Mouse (Mus musculus): Measurements from ENCODE around the gene Nepro.
A peak's percentile ranks its signal among the peaks of the same experiment; 100 is the strongest.

The Nepro gene

GRCm38 (mm10) chr16:44703458-44703857 lies 20.6 kb upstream of the Nepro start:
- DNase-seq (ENCODE audit: low spot score) = no peak

DNA sequence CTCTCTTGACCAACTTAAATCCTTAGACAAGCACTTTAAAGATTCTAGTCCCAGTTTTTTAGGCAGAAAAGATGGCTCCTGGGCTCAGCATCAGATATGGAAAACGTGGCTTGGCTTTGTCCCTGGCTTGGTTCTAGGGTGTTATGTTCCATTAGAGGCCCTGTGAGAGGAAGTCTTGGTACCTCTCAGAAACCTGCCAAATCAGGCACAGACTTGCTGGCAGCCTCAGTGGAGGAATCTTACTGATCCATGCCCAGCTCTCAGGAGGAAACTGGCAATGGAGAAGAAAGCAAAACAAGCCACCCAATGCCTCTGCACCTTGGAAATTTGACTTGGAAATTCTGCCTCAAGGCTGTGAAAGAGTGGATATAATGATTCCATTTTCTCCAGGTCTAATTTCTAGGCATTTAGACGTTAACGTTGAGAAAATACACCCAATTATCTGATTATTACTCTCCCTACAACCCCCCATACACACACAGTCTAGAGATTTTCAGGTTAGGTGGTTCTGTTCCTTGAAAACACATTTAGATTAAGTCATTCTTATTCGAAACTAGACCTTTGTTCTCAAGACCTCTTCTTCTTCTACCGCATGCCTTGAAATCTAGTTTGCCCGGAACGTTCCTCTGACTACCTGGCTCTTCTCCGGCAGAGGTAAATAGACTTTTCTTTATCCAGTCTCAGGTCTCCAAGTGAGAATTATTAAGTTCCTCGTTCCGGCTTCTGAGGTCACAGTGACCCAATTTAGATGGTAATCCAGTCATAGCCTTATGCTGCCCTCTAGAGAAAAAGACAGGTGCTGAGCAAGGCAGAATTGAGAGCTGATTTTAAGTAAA lies 7.6 kb upstream of the Nepro start:
- DNase-seq (ENCODE audit: low spot score) = no peak

DNA sequence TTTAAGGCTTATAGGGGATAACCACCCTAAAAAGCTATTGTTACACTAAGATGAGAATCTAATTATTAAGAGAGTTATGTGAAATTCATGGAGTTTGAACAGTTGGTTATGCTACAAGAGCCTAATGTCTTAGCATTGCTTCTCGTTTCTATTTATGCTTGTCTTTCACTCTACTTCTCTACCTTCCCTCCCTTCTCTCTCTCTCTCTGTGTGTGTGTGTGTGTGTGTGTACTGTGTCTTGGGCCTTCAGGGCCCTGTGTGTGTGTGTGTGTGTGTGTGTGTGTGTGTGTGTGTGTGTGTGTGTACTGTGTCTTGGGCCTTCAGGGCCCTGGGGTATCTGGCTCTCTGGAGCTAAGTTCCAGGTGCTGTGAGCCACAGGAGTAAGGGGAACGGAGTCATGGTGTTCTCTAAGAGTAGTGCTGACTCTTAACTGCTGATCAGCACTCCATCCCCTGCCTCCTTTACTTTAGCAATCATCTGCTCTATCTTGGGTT lies 6.9 kb upstream of the Nepro start:
- no peak for DNase-seq (ENCODE audit: low spot score)

DNA sequence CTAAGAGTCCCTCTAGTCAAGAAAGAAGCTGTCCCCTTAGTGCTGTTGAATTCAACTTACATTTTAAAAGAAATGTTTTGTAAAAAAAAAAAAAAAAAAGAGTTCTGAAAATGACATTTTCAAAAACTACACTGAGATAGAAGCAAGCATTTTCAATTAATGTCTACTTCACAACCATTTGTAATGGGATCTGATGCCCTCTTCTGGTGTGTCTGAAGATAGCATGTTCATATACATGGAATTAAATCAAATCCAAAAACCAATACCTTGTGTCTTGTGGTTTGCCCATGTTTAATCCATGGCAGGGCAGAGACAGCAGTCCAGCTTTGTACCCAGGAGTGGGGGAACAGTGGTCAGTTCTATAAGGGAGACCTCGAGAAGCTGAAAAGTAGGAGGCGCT lies 6.3 kb upstream of the Nepro start:
- DNase-seq (ENCODE audit: low spot score) = no peak

GRCm38 (mm10) chr16:44719349-44719748 lies 4.8 kb upstream of the Nepro start:
- no peak for DNase-seq (ENCODE audit: low spot score)

DNA sequence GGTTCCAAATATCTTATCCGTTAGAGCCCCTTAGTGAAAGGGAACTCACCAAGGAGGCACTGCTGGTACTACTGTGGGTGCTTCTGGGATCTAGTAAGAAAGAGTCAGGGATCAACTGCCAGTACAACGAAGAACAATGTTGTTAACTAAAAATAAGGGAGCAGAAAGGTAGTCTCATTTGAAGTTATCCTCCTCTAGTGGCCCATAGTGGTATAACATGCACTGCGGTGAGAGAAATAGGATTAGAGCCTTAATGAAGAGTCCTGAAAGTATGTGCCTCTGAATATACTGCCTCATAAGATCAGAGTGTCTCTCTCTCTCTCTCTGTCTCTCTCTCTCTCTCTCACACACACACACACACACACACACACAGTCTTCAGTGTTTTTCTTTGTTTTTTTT lies 3.6 kb upstream of the Nepro start:
- DNase-seq (ENCODE audit: low spot score) = peak; percentile 29

DNA sequence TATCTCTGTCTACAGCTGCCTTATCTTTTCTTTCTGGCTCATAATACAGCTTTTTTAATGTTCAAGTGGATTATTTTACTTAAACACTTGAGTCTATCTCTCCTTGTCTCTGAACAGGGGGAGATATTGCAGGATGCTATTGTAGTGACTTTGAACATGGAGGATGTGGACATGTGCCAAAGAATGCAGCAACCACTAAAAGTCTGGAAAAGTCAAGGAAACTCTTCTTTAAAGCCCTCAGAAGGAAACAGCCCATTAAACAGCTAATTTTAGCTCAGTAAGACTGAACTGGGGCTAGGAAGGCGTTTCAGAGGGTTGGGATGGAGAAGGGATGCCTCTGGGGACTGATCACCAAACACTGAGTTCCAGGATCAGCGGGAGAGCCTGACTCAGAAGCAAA lies 1.4 kb upstream of the Nepro start:
- no peak for DNase-seq (ENCODE audit: low spot score)

DNA sequence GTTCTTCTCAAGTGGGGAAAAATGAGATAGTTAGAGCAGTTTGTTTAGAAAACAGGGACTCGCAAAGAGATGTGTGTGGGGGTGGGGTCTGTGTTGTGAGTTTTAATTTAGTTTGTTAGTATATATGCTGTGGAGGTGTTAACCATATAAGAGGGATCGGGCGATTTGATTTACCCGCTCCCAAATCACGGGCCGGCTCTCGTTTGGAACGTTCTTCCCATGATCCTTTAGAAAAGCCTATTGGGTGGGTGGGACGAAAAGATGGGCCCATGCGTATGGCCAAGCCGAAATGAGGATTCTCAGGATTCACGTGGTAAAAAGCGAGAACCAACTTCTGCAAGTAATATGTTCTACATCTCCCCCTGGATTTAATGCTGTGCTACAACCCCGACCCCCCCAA lies 746 bp downstream of the Nepro start:
- peak; percentile 18 for DNase-seq (ENCODE audit: low spot score)

DNA sequence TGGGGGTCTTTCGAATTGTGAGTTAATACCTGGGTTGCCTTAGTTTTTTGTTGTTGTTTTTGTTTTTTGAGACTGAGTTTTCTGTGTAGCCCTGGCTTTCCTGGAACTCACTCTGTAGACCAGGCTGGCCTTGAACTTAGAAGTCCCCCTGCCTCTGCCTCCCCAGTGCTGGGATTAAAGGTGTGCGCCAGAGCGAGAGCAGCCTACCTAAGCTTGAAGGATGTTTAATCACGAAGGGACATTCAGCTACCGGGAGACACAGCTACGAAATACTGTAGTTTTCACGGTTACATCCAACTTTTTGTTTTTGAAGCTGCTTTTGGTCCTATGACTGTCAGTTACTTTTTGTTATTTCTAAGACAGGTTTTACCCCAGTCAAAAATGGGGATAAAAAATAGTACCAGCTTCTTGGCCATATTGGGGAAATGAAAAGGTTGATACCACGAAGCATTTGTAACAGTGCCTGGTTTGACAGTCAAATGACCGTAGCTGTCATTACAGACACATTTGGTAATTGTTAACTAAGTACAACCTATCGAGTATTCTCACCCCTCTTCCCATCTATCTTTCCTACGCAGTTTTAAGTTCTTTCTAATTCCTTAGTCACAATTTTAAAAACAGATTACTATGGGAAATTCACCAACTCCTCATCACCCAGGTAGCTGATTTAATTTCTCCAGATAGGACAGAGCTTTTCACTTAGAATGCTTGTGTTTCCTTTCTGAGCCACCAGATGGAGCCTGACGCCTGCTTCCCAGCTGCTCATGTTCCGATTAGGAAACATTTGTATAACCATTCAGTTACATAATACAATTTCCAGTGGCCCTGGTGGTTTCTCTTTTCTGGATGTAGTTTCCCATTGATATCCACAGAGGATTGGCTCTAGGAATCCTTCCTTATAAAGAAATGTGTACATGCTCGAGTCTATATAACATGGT lies 1.5 kb downstream of the Nepro start:
- DNase-seq (ENCODE audit: low spot score) = peak; percentile 76

- no peak for DNase-seq (ENCODE audit: low spot score)
Observed at GRCm38 (mm10) chr16:44727525-44727924, 3.4 kb downstream of the Nepro start.

GRCm38 (mm10) chr16:44734059-44734458 lies 10.0 kb downstream of the Nepro start:
- DNase-seq (ENCODE audit: low spot score) = no peak

DNA sequence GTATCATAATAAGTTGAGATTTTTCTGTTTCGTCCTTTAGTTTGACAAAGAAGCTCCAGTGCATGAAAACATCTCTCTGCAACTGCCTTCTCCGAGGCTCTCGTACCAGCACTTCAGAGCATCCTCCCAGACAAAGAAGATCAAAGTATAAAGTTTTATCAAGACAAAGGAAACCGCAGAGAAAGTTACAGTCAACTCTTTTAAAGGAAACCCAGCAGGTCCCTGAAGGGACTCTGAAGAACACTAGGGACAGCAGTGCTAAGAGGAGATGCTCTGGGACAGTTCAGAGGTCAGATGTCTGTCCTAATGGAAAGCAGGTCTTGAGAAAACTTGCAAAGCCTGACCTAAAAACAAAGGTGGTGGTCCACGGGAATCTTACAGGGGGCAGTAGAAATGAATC lies 11.6 kb downstream of the Nepro start:
- no peak for DNase-seq (ENCODE audit: low spot score)

DNA sequence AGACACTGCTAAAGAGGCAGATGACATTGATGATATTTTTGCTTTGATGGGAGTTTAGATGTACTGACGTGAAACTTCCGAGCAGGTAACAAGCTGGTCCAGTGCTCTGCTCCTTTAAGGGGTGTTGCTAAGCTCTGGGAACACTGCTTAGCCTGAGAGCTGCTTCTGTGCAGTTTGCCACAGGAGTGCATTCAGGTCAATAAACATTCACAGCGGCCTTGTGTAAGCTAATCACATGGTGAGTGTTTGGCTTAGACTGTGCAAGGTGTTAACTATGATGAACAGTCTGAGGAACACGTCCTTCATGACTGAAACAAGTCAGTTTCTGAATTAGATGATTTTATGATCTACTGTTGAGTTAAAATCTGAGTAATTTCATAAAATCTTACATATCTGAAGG lies 12.0 kb downstream of the Nepro start:
- DNase-seq (ENCODE audit: low spot score) = no peak

DNA sequence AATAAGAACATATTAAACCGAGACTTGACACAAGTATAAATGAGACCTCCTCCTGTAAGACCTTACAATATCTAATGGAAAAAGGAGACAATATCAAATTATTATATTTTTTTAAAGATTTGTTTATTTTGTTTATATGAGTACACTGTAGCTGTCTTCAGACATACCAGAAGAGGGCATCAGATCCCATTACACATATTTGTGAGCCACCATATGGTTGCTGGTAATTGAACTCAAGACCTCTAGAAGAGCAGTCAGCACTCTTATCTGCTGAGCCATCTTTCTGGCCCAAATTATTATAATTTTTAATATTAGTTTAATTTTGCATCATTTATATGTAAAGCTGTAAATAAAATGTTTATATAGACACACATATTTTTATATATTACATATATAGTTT lies 18.7 kb downstream of the Nepro start:
- DNase-seq (ENCODE audit: low spot score) = no peak

- no peak for DNase-seq (ENCODE audit: low spot score)
Observed at GRCm38 (mm10) chr16:44745471-44745865, 21.4 kb downstream of the Nepro start.

DNA sequence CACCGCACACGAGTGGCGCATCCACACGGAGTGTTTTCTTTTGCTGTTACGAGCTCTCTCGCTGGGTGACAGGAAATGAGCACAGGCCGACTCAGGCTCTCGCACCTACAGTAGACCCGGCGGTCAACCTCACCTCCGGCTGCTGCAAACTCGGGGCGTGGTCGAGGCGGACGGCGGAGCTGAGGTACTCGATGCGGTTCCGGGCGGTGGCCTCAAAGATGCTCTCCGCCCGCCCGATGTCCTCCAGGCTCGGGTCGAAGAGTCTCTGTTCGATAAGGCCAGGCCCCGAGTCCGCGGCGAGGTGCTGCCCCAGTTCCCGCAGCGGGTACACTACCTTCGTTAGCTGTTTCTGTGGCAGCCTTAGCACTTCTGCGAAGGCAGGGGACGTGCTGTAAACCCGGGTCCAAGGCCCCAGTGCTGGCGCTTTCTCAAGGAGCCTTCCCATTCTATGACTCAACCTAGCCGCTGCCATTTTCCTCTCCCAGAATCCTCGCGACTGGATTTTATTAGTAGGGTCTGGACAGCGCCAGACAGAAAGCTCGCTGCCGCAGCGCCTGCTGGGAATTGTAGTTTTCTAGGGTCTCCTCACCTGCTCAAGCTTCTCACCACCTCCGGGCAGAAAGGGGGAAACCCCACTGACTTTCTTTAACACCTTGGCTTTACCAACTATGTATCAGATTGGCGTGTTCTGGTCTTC lies 21.9 kb downstream of the Nepro start, which contains the start of gene Gtpbp8:
Gtpbp8 (minus strand) TSS at position 498 of the 697 bp plus-strand sequence.
- peak; percentile 81 for DNase-seq (ENCODE audit: low spot score)

DNA sequence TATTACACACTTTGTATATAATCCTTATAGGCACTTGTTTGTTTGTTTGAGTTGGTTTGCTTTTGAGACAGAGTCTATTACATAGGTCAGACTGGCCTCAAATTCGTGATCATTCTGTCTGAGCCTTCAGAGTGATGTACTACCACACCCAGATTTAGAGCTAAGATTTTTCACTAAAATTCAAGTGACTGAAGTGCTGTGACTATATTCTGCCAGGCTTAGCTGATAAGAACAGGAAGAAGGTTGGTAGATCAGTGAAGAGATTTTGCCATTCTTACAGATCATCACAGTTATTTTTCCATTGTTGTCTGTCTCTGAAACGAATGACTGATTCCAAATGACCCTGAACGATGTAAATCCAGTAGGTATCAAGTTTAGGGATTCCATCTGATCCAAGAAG lies 23.9 kb downstream of the Nepro start:
- no peak for DNase-seq (ENCODE audit: low spot score)

DNA sequence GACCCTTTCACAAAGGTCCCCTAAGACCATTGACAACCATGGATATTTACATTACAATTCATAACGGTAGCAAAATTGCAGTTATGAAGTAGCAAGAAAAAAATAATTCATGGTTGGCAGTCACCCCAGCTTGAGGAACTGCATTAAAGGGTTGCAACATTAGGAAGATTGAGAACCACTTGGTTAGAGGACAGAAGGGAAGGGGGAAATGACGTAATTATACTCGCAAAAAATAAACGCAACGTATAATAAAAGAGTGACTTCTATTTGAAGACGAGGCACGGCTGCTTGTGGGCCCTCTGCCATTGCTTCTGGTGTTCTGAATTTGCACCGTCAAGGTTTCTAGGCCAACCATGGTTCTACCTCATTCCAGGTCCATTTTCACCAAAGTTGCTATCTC lies 33.6 kb downstream of the Nepro start:
- no peak for DNase-seq (ENCODE audit: low spot score)

DNA sequence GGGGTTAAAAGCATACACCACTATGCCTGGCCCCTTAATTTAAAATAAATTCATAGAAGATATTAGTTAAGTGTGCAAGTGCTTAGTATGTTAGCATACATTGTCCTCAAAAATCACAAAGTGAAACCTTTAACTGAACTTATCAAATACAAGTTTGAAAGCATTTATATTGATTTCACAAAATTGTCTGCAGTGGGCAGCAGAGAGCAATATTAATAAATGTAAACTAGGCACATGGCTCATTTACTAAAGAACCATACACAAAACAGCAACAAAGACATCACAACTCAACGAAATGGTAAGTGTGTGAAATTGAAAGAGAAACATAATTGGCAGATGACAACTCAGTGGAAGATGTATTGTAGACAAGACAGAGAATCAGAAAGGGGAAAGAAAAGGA lies 37.7 kb downstream of the Nepro start:
- no peak for DNase-seq (ENCODE audit: low spot score)

GRCm38 (mm10) chr16:44765555-44766319 lies 41.6 kb downstream of the Nepro start, which contains the start of gene Cd200r1:
Gene Cd200r1 (plus strand): TSS chr16:44765736.
- peak; percentile 32 for DNase-seq (ENCODE audit: low spot score)

DNA sequence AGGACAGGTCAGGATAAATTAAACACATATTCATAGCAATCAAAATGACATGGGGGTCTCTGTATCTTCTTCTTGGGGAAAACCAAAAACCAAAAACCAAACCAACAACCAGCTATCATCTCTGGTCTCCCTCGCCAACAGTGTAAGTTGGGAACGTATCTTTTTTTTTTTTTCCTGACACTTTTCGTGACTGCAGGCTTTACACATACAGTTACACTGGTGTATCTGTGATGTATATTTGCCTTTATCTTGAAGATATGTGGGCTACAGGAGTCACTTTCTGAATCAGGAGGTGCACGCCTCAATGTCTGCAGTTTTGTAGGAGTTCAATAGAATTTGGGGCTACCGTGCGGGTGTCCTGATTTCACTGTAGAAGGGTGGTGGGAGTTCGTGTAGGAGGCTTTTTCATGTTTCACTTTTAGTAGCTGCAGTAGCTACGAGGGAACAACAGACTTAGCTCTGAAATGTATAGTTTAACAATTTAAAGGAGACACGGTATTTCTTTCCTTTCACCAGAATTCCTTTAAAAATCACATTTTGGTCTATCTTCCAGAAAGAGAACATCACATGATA lies 42.3 kb downstream of the Nepro start:
- DNase-seq (ENCODE audit: low spot score) = no peak

Measured in c-Kit-positive CD71-positive TER-119-positive erythroid progenitor cells, embryonic 14.5 days (primary cell).